Mouse (Mus musculus) layer of hippocampus, adult 2 months (tissue): ENCODE results near the gene Rpp38. TPM values are rescaled to one million over a fixed set of nuclear protein-coding genes. Genes with fewer than 3 reads are reported as not detected.

Experiments
- DNase-seq, 2 experiments: peaks; one replicate each; pipeline ENCODE4 v3.0.0; 2022; ENCODE audit warnings: low spot score in 2 of 2
- H3K27ac ChIP-seq: fragments of 200-600 bp; 2 replicates; pipeline ENCODE4 v1.8.1; 2022
- H3K4me3 ChIP-seq: fragments of 200-600 bp; 2 replicates; pipeline ENCODE4 v1.8.1; 2022; ENCODE audit warnings: mild to moderate bottlenecking
- CTCF ChIP-seq: fragments of 200-600 bp; conservative IDR thresholded peaks from 2 replicates; pipeline ENCODE4 v1.8.1; 2022; ENCODE audit warnings: antibody characterized with exemption, mild to moderate bottlenecking, moderate library complexity
- long read RNA-seq, 2 experiments: library from polyadenylated mRNA; stranded (forward); transcript quantifications; one replicate each; pipeline ENCODE4 v2.0.0; 2021; ENCODE audit warnings: borderline mapping rate in 2 of 2
- total RNA-seq, 2 experiments: library from RNA; stranded (reverse); gene quantifications; 2 replicates each; pipeline ENCODE4 v1.2.3; 2021

Rpp38 gene
- 10 to 100 TPM; 10.2 to 10.5 TPM for total RNA-seq
- long read RNA-seq, experiment 1, partial matches to known transcripts = 0 of 3 reads
- long read RNA-seq, experiment 1, other reads (novel, unspliced or antisense) = 1 of 3 reads
- long read RNA-seq, experiment 2, transcript Rpp38-201 (2 exons, 1,042 nt) = major isoform, 5 of 6 reads
- long read RNA-seq, experiment 2, partial matches to known transcripts = 0 of 6 reads
- long read RNA-seq, experiment 2, other reads (novel, unspliced or antisense) = 1 of 6 reads

- DNase-seq = peak; percentile 99
- no peak for TF ChIP-seq CTCF
- Histone ChIP-seq H3K27ac (peak within 1 kb of the TSS; percentile 97), H3K4me3 (peak within 1 kb of the TSS; percentile 81)
Measured at GRCm38 (mm10) chr2:3332484-3333242, at the start of gene Rpp38. Gene Rpp38 (minus strand): TSS chr2:3332643.

- TF ChIP-seq CTCF = peak; percentile 41
- no peak overlapping the region for H3K4me3 ChIP-seq
Measured at GRCm38 (mm10) chr2:3365127-3365526, 32.7 kb upstream of the Rpp38 start.

GRCm38 (mm10) chr2:3361067-3361466 lies 28.6 kb upstream of the Rpp38 start:
- DNase-seq = no peak
- peak; percentile 18 for TF ChIP-seq CTCF
- no peak overlapping the region for H3K27ac ChIP-seq
- no peak overlapping the region for H3K4me3 ChIP-seq

More at GRCm38 (mm10) chr2:3365127-3365526, 32.7 kb upstream of the Rpp38 start:
- no peak overlapping the region for H3K27ac ChIP-seq
- DNase-seq = no peak

GRCm38 (mm10) chr2:3357887-3358286 lies 25.4 kb upstream of the Rpp38 start:
- no peak overlapping the region for H3K27ac ChIP-seq
- no peak for DNase-seq
- no peak overlapping the region for H3K4me3 ChIP-seq
- TF ChIP-seq CTCF = no peak

- TF ChIP-seq CTCF = no peak
Measured at GRCm38 (mm10) chr2:3356311-3356710, 23.9 kb upstream of the Rpp38 start.

GRCm38 (mm10) chr2:3355793-3356192 lies 23.4 kb upstream of the Rpp38 start:
- Histone ChIP-seq H3K27ac (no peak overlapping the region), H3K4me3 (no peak overlapping the region)
- DNase-seq = no peak
- no peak for TF ChIP-seq CTCF

More at GRCm38 (mm10) chr2:3356311-3356710, 23.9 kb upstream of the Rpp38 start:
- no peak for DNase-seq
- Histone ChIP-seq H3K27ac (no peak overlapping the region), H3K4me3 (no peak overlapping the region)

GRCm38 (mm10) chr2:3353160-3353559 lies 20.7 kb upstream of the Rpp38 start:
- no peak overlapping the region for H3K27ac ChIP-seq
- no peak for DNase-seq
- TF ChIP-seq CTCF = no peak
- no peak overlapping the region for H3K4me3 ChIP-seq

- TF ChIP-seq CTCF = peak; percentile 92
- peak in 1 of 2 experiments; percentile 52 for DNase-seq
- no peak overlapping the region for H3K4me3 ChIP-seq
- no peak overlapping the region for H3K27ac ChIP-seq
Measured at GRCm38 (mm10) chr2:3348919-3349318, 16.5 kb upstream of the Rpp38 start.

GRCm38 (mm10) chr2:3348422-3348821 lies 16.0 kb upstream of the Rpp38 start:
- no peak for TF ChIP-seq CTCF
- H3K4me3 ChIP-seq = no peak overlapping the region
- no peak overlapping the region for H3K27ac ChIP-seq
- no peak for DNase-seq

GRCm38 (mm10) chr2:3335611-3336301 lies 3.3 kb upstream of the Rpp38 start, which contains the start of gene Acbd7:
Gene Acbd7 (plus strand): TSS chr2:3336168.
- no peak within 1 kb of the TSS for H3K27ac ChIP-seq
- TF ChIP-seq CTCF = no peak
- peak; percentile 64 to 74 for DNase-seq
- H3K4me3 ChIP-seq = peak within 1 kb of the TSS; percentile 44

GRCm38 (mm10) chr2:3333761-3334160 lies 1.3 kb upstream of the Rpp38 start:
- H3K4me3 ChIP-seq = no peak overlapping the region
- no peak for DNase-seq
- H3K27ac ChIP-seq = no peak overlapping the region
- no peak for TF ChIP-seq CTCF

GRCm38 (mm10) chr2:3332056-3332455 lies 387 bp downstream of the Rpp38 start:
- H3K4me3 ChIP-seq = peak overlapping the region; percentile 81
- H3K27ac ChIP-seq = peak overlapping the region; percentile 97
- no peak for DNase-seq
- TF ChIP-seq CTCF = no peak
